Mouse (Mus musculus) brown adipose tissue, adult 24 weeks (tissue): ENCODE data around the gene Itpr1. TPM values are rescaled to one million over a fixed set of nuclear protein-coding genes. Genes with fewer than 3 reads are reported as not detected.

Experiments
- H3K27ac ChIP-seq: fragments of 200-500 bp; replicated peaks from 2 replicates; pipeline ENCODE4 v1.5.1; 2012; ENCODE audit warnings: low read depth, mild to moderate bottlenecking, low read length
- H3K4me1 ChIP-seq: fragments of 200-500 bp; 2 replicates; pipeline ENCODE4 v1.6.1; 2012; ENCODE audit warnings: low read length, mixed read lengths; ENCODE audit not compliant: control insufficient read depth, insufficient read depth, insufficient read length
- H3K4me3 ChIP-seq: fragments of 200-500 bp; 2 replicates; pipeline ENCODE4 v1.5.1; 2012; ENCODE audit warnings: low read depth, mild to moderate bottlenecking, low read length, moderate library complexity; ENCODE audit not compliant: insufficient read depth
- polyA plus RNA-seq: library from polyadenylated mRNA; stranded (reverse); fragments of >200 nt; gene quantifications from 2 replicates; pipeline ENCODE4 v1.2.4, GENCODE M21; 2012; ENCODE audit not compliant: missing spikeins, insufficient read depth, insufficient read length

Itpr1 gene
- 33.1 and 42.5 TPM in 2 replicates for polyA plus RNA-seq

- peaks cover 17% of the 10 kb centered on the region for H3K4me1 ChIP-seq
- H3K4me3 ChIP-seq = peak within 1 kb of the TSS; percentile 96
- H3K27ac ChIP-seq = peak within 1 kb of the TSS; percentile 84
These were observed at the start of gene Itpr1 for GRCm38 (mm10) chr6:108212881-108213295. Gene Itpr1, plus strand, starts transcription at chr6:108213096.

GRCm38 (mm10) chr6:108164935-108165334, 48.0 kb upstream of the Itpr1 start:
- peaks cover 2% of the 10 kb centered on the region; the same call in 1 of the 2 replicates for H3K4me1 ChIP-seq
- H3K27ac ChIP-seq = no peak overlapping the region
- no peak overlapping the region for H3K4me3 ChIP-seq

GRCm38 (mm10) chr6:108165598-108165997, 47.3 kb upstream of the Itpr1 start:
- peaks cover 2% of the 10 kb centered on the region; the same call in 1 of the 2 replicates for H3K4me1 ChIP-seq
- H3K4me3 ChIP-seq = no peak overlapping the region
- no peak overlapping the region for H3K27ac ChIP-seq

GRCm38 (mm10) chr6:108167946-108168680, 44.8 kb upstream of the Itpr1 start:
- H3K4me1 ChIP-seq = peaks cover 2% of the 10 kb centered on the region; the same call in 1 of the 2 replicates
- H3K27ac ChIP-seq = no peak overlapping the region
- no peak overlapping the region for H3K4me3 ChIP-seq

- peaks cover 2% of the 10 kb centered on the region; the same call in 1 of the 2 replicates for H3K4me1 ChIP-seq
- no peak overlapping the region for H3K4me3 ChIP-seq
- H3K27ac ChIP-seq = no peak overlapping the region
These were observed 44.2 kb upstream of the Itpr1 start for GRCm38 (mm10) chr6:108168723-108169122.

GRCm38 (mm10) chr6:108169466-108169865, 43.4 kb upstream of the Itpr1 start:
- H3K27ac ChIP-seq = no peak overlapping the region
- peaks cover 2% of the 10 kb centered on the region; the same call in 1 of the 2 replicates for H3K4me1 ChIP-seq

GRCm38 (mm10) chr6:108172219-108172618, 40.7 kb upstream of the Itpr1 start:
- H3K27ac ChIP-seq = no peak overlapping the region
- H3K4me3 ChIP-seq = no peak overlapping the region
- H3K4me1 ChIP-seq = no peaks in the 10 kb centered on the region

More at GRCm38 (mm10) chr6:108169466-108169865, 43.4 kb upstream of the Itpr1 start:
- H3K4me3 ChIP-seq = no peak overlapping the region

GRCm38 (mm10) chr6:108174181-108174580, 38.7 kb upstream of the Itpr1 start:
- no peaks in the 10 kb centered on the region for H3K4me1 ChIP-seq
- H3K27ac ChIP-seq = no peak overlapping the region
- H3K4me3 ChIP-seq = no peak overlapping the region

GRCm38 (mm10) chr6:108179087-108179486, 33.8 kb upstream of the Itpr1 start:
- no peaks in the 10 kb centered on the region for H3K4me1 ChIP-seq
- no peak overlapping the region for H3K4me3 ChIP-seq
- no peak overlapping the region for H3K27ac ChIP-seq

GRCm38 (mm10) chr6:108184847-108185684, 27.8 kb upstream of the Itpr1 start, which contains the start of gene Sumf1:
Gene Sumf1, minus strand, starts transcription at chr6:108185582.
- H3K27ac ChIP-seq = no peak within 1 kb of the TSS
- H3K4me3 ChIP-seq = peak within 1 kb of the TSS; percentile 88
- no peaks in the 10 kb centered on the region for H3K4me1 ChIP-seq

- peak overlapping the region; percentile 88 for H3K4me3 ChIP-seq
- no peaks in the 10 kb centered on the region for H3K4me1 ChIP-seq
- no peak overlapping the region for H3K27ac ChIP-seq
These were observed 27.2 kb upstream of the Itpr1 start for GRCm38 (mm10) chr6:108185685-108186009.

GRCm38 (mm10) chr6:108190690-108191089, 22.2 kb upstream of the Itpr1 start:
- Histone ChIP-seq H3K4me1 (no peaks in the 10 kb centered on the region; the same call in 1 of the 2 replicates), H3K27ac (no peak overlapping the region), H3K4me3 (no peak overlapping the region)

- Histone ChIP-seq H3K4me3 (no peak overlapping the region), H3K27ac (no peak overlapping the region), H3K4me1 (no peaks in the 10 kb centered on the region; the same call in 1 of the 2 replicates)
These were observed 20.3 kb upstream of the Itpr1 start for GRCm38 (mm10) chr6:108192632-108193031.

GRCm38 (mm10) chr6:108196665-108197064, 16.2 kb upstream of the Itpr1 start:
- no peak overlapping the region for H3K27ac ChIP-seq
- H3K4me3 ChIP-seq = no peak overlapping the region
- no peaks in the 10 kb centered on the region; the same call in 1 of the 2 replicates for H3K4me1 ChIP-seq

- Histone ChIP-seq H3K27ac (no peak overlapping the region), H3K4me3 (no peak overlapping the region), H3K4me1 (no peaks in the 10 kb centered on the region; the same call in 1 of the 2 replicates)
These were observed 15.8 kb upstream of the Itpr1 start for GRCm38 (mm10) chr6:108197117-108197516.
